ENCODE assay signal across 29 mouse cellular contexts in the genomic region with DNA sequence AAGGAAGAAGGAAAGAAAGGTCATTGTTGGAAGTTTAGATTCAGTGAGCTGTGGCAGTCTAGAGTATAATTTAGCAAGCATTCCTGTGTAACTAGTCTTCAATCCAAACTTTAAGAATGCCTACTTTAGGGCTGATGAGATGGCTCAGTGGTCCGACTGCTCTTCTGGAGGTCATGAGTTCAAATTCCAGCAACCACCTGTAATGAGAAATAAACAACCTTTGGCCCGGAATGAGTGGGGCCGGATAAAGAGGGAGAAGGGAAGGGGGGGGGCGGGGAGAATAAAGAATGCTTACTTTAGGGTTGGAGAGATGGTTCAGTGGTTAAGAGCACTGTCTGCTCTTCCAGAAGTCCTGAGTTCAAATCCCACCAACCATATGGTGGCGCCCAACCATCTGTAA. TPM values are rescaled to one million over a fixed set of nuclear protein-coding genes. Genes with fewer than 3 reads are reported as not detected.
"Had no signal": no experiment of that assay in that cellular context is flagged by ENCODE, and none has a peak within 500 bp of the region (broad histone marks: within the 10 kb centered on the region; RNA-seq: fewer than 3 reads in every experiment).

No protein-coding gene starts in this region.

- DNase-seq: cerebellum, adult 2 months; cerebellum, adult 8-10 months; cerebellum, adult 9-10 months; cerebellum, adult 9-11 months; cerebellum, postnatal 10 days; cerebellum, postnatal 14 days; cerebellum, postnatal 25 days; cerebellum, postnatal 36 days; embryo, embryonic 11 days; forebrain, postnatal 0 days; gastrocnemius, adult 2 months; gastrocnemius, postnatal 10 days; gastrocnemius, postnatal 14 days; gastrocnemius, postnatal 25 days; gastrocnemius, postnatal 36 days; heart, adult 11 months; heart, adult 18-20 months had no signal

- H3K4me2 ChIP-seq: embryonic facial prominence, embryonic 12.5 days; embryonic facial prominence, embryonic 13.5 days; embryonic facial prominence, embryonic 15.5 days; forebrain, embryonic 12.5 days; forebrain, embryonic 13.5 days; forebrain, embryonic 15.5 days had no signal

- H3K27me3 ChIP-seq: embryonic facial prominence, embryonic 12.5 days; embryonic facial prominence, embryonic 13.5 days; embryonic facial prominence, embryonic 15.5 days; forebrain, embryonic 12.5 days; forebrain, embryonic 13.5 days; forebrain, embryonic 15.5 days had no signal

- H3K4me3 ChIP-seq: embryonic facial prominence, embryonic 10.5 days; embryonic facial prominence, embryonic 12.5 days; embryonic facial prominence, embryonic 13.5 days; embryonic facial prominence, embryonic 15.5 days; erythroblast, embryonic 14.5 days; forebrain, embryonic 10.5 days; forebrain, embryonic 12.5 days; forebrain, embryonic 13.5 days; forebrain, embryonic 15.5 days; gastrocnemius, adult 2 months had no signal

- H3K9ac ChIP-seq: embryonic facial prominence, embryonic 12.5 days; embryonic facial prominence, embryonic 13.5 days; embryonic facial prominence, embryonic 15.5 days; forebrain, embryonic 12.5 days; forebrain, embryonic 13.5 days; forebrain, embryonic 15.5 days; forebrain, postnatal 0 days had no signal

- H3K36me3 ChIP-seq: embryonic facial prominence, embryonic 10.5 days; embryonic facial prominence, embryonic 12.5 days; embryonic facial prominence, embryonic 13.5 days; embryonic facial prominence, embryonic 15.5 days; forebrain, embryonic 12.5 days; forebrain, embryonic 15.5 days had no signal

- ATAC-seq: forebrain, embryonic 13.5 days; forebrain, embryonic 14.5 days; forebrain, embryonic 15.5 days; forebrain, embryonic 16.5 days; forebrain, postnatal 0 days had no signal

- H3K9me3 ChIP-seq: embryonic facial prominence, embryonic 10.5 days; embryonic facial prominence, embryonic 12.5 days; embryonic facial prominence, embryonic 13.5 days; embryonic facial prominence, embryonic 15.5 days; forebrain, embryonic 10.5 days; forebrain, embryonic 12.5 days; forebrain, embryonic 13.5 days; forebrain, embryonic 15.5 days had no signal

- H3K27ac ChIP-seq: embryonic facial prominence, embryonic 10.5 days; embryonic facial prominence, embryonic 12.5 days; embryonic facial prominence, embryonic 13.5 days; embryonic facial prominence, embryonic 15.5 days; forebrain, embryonic 10.5 days; forebrain, embryonic 12.5 days; forebrain, embryonic 13.5 days; forebrain, embryonic 15.5 days; gastrocnemius, adult 2 months had no signal

RNA-seq across cellular contexts. Expression of a gene that starts 59.8 kb away (rescaled TPM):
- polyA plus RNA-seq: embryonic facial prominence, embryonic 13.5 days; embryonic facial prominence, embryonic 14.5 days; erythroblast, embryonic 14.5 days; forebrain, embryonic 10.5 days; forebrain, embryonic 13.5 days; forebrain, embryonic 14.5 days; forebrain, embryonic 15.5 days; forebrain, embryonic 16.5 days; forebrain, postnatal 0 days had no signal
